Mouse (Mus musculus): ENCODE data around the gene Lrrc15.
A peak's percentile ranks its signal among the peaks of the same experiment; 100 is the strongest.

The Lrrc15 gene

GRCm38 (mm10) chr16:30238791-30239190 lies 44.3 kb downstream of the Lrrc15 start:
- DNase-seq (ENCODE audit: low spot score in 2 of 2): no peak

GRCm38 (mm10) chr16:30236091-30236699 lies 46.9 kb downstream of the Lrrc15 start:
- DNase-seq (ENCODE audit: low spot score in 2 of 2): peak; percentile 82 to 86

- DNase-seq (ENCODE audit: low spot score in 2 of 2): no peak
Measured at GRCm38 (mm10) chr16:30235577-30235976, 47.5 kb downstream of the Lrrc15 start.

- DNase-seq (ENCODE audit: low spot score in 2 of 2): no peak
Measured at GRCm38 (mm10) chr16:30234636-30235546, 48.2 kb downstream of the Lrrc15 start.

GRCm38 (mm10) chr16:30234077-30234476 lies 49.0 kb downstream of the Lrrc15 start:
- no peak for DNase-seq (ENCODE audit: low spot score in 2 of 2)

GRCm38 (mm10) chr16:30231882-30232604 lies 51.0 kb downstream of the Lrrc15 start:
- no peak for DNase-seq (ENCODE audit: low spot score in 2 of 2)

GRCm38 (mm10) chr16:30227352-30227751 lies 55.7 kb downstream of the Lrrc15 start:
- no peak for DNase-seq (ENCODE audit: low spot score in 2 of 2)

DNA sequence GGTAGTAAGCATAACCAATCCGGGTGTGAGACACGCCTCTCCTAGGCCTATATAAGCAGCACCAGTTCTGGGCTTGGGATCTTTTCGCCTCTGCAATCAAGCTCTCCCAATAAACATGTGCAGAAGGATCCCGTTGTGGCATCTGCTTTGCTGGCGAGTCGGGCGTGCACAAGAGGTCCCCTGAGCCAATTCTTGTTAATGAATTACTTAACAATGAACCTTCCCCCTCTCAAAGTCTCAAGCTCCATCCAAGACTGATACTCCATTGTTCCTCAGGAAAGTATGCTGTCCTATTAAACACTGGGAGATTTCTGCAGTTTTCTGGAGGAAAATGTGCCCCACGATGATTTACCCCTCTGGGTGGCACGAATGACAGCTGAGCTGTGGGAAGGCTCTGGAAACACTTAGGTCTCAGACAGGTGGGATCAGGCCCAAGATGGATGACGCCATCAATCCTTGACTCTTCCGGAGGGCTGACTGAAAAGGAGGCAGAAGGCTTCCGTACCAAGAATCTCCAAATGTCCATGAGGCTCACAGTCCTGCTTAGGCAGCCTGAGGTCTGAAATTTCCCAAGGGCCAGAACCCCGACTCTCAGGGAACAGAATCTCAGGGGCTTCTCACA lies 61.8 kb downstream of the Lrrc15 start:
- no peak for DNase-seq (ENCODE audit: low spot score in 2 of 2)

Data from urinary bladder, postnatal 36 days (tissue).